Mouse (Mus musculus): ENCODE results near the gene 6430571L13Rik. TPM values are rescaled to one million over a fixed set of nuclear protein-coding genes. Genes with fewer than 3 reads are reported as not detected.

The 6430571L13Rik gene
- polyA plus RNA-seq, 3 experiments from 2014 or later, result 0.99 to 3.2 (median 1.3) TPM

- no peak for ATAC-seq
Measured at GRCm38 (mm10) chr9:107340911-107341645, 676 bp downstream of the 6430571L13Rik start.

GRCm38 (mm10) chr9:107342201-107342709 is 1.9 kb downstream of the 6430571L13Rik start:
- no peak for ATAC-seq

GRCm38 (mm10) chr9:107343146-107343943 is 2.9 kb downstream of the 6430571L13Rik start:
- ATAC-seq, result no peak

- no peak for ATAC-seq
Measured at GRCm38 (mm10) chr9:107344027-107344426, 3.6 kb downstream of the 6430571L13Rik start.

- no peak for ATAC-seq
Measured at GRCm38 (mm10) chr9:107346081-107346480, 5.7 kb downstream of the 6430571L13Rik start.

- ATAC-seq, result no peak
Measured at GRCm38 (mm10) chr9:107347586-107348183, 7.3 kb downstream of the 6430571L13Rik start.

- ATAC-seq, result no peak
Measured at GRCm38 (mm10) chr9:107349321-107349720, 8.9 kb downstream of the 6430571L13Rik start.

- no peak for ATAC-seq
Measured at GRCm38 (mm10) chr9:107354826-107355225, 14.4 kb downstream of the 6430571L13Rik start.

GRCm38 (mm10) chr9:107355870-107356765 is 15.7 kb downstream of the 6430571L13Rik start:
- ATAC-seq, result peak; percentile 54

- peak; percentile 56 for ATAC-seq
Measured at GRCm38 (mm10) chr9:107357651-107358050, 17.2 kb downstream of the 6430571L13Rik start.

- ATAC-seq, result no peak
Measured at GRCm38 (mm10) chr9:107360989-107361388, 20.6 kb downstream of the 6430571L13Rik start.

GRCm38 (mm10) chr9:107366644-107367043 is 26.2 kb downstream of the 6430571L13Rik start:
- ATAC-seq, result no peak

- no peak for ATAC-seq
Measured at GRCm38 (mm10) chr9:107368302-107368701, 27.9 kb downstream of the 6430571L13Rik start.

- ATAC-seq, result no peak
Measured at GRCm38 (mm10) chr9:107369270-107370105, 29.1 kb downstream of the 6430571L13Rik start.

GRCm38 (mm10) chr9:107370106-107370463 is 29.7 kb downstream of the 6430571L13Rik start:
- no peak for ATAC-seq

- no peak for ATAC-seq
Measured at GRCm38 (mm10) chr9:107372441-107372840, 32.0 kb downstream of the 6430571L13Rik start.

- no peak for ATAC-seq
Measured at GRCm38 (mm10) chr9:107374623-107375022, 34.2 kb downstream of the 6430571L13Rik start.

GRCm38 (mm10) chr9:107375451-107375850 is 35.0 kb downstream of the 6430571L13Rik start:
- no peak for ATAC-seq

GRCm38 (mm10) chr9:107377961-107378512 is 37.6 kb downstream of the 6430571L13Rik start:
- ATAC-seq, result no peak

- ATAC-seq, result no peak
Measured at GRCm38 (mm10) chr9:107381723-107382122, 41.3 kb downstream of the 6430571L13Rik start.

GRCm38 (mm10) chr9:107384396-107384795 is 44.0 kb downstream of the 6430571L13Rik start:
- ATAC-seq, result no peak
